Mouse (Mus musculus): ENCODE data around the gene Olfr433.
"Not testable (repeated sequence)": the region's sequence is repeated elsewhere in the genome, so short reads cannot be mapped to it uniquely, and the experiment has no call there.

DNA sequence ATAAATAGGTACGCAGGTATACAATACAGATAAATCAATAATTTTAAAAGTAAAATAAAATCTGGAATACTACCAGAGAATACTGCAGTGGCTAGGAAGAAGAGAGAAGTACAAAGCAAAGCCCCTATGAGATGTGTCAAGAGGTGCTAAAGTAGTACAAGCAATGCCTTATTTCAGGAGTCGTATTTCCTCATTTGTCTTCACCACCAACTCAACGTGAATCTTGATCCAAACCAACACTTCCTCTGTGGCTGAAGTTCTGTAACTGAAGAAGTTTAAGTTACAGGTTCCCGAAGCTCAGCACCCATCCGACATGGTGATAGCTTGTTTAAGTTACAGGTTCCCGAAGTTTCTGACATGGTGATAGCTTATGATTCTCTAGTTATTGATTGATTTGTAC is 7.7 kb downstream of the Olfr433 start:
- not testable (repeated sequence) for TF ChIP-seq POLR2A (IDR thresholded peaks at IDR 0.05; ENCODE audit: borderline replicate concordance, extremely low read depth, low read depth, low read length); CTCF (IDR thresholded peaks at IDR 0.05; ENCODE audit: insufficient read depth, low read length)
